Mouse (Mus musculus) lung, embryonic 14.5 days (tissue): ENCODE data around the gene Zc3hav1l. TPM values are rescaled to one million over a fixed set of nuclear protein-coding genes. Genes with fewer than 3 reads are reported as not detected.
A peak's percentile ranks its signal among the peaks of the same experiment; 100 is the strongest.

Experiments
- ATAC-seq: fragments of 200-750 bp; cut with Nextera tagmentation; 2 replicates; pipeline ENCODE4 v1.8.0; 2017; ENCODE audit warnings: mild to moderate bottlenecking, moderate TSS enrichment, moderate library complexity; ENCODE audit not compliant: insufficient read depth
- DNase-seq: peaks from one replicate; pipeline ENCODE4 v3.0.0-alpha.2; 2015
- H3K27ac ChIP-seq: fragments of 300-500 bp; sonication (generic); 2 replicates; pipeline ENCODE4 v1.5.1; 2014; ENCODE audit warnings: low read depth, mild to moderate bottlenecking, moderate library complexity
- H3K27me3 ChIP-seq: fragments of 300-500 bp; sonication (generic); 2 replicates; pipeline ENCODE4 v1.6.1; 2014; ENCODE audit warnings: low read length, control low read depth; ENCODE audit not compliant: insufficient read depth
- H3K36me3 ChIP-seq: fragments of 300-500 bp; sonication (generic); 2 replicates; pipeline ENCODE4 v1.6.1; 2014; ENCODE audit warnings: control low read depth; ENCODE audit not compliant: insufficient read depth
- H3K4me1 ChIP-seq: fragments of 300-500 bp; sonication (generic); 2 replicates; pipeline ENCODE4 v1.6.1; 2014; ENCODE audit warnings: antibody characterized with exemption, control low read depth; ENCODE audit not compliant: insufficient read depth
- H3K4me2 ChIP-seq: fragments of 300-500 bp; sonication (generic); 2 replicates; pipeline ENCODE4 v1.6.1; 2014; ENCODE audit warnings: mild to moderate bottlenecking
- H3K4me3 ChIP-seq: fragments of 300-500 bp; sonication (generic); 2 replicates; pipeline ENCODE4 v1.5.1; 2014; ENCODE audit warnings: low read depth, low read length
- H3K9ac ChIP-seq: fragments of 300-500 bp; sonication (generic); 2 replicates; pipeline ENCODE4 v1.6.1; 2014
- H3K9me3 ChIP-seq: fragments of 300-500 bp; sonication (generic); 2 replicates; pipeline ENCODE4 v1.6.1; 2016; ENCODE audit warnings: low read depth, low read length, control low read depth
- CTCF ChIP-seq: IDR thresholded peaks from 2 replicates; pipeline ENCODE4 v1.5.1; 2016; ENCODE audit warnings: antibody characterized with exemption, low read depth
- WGBS: fragments of 180-500 bp; shearing (Covaris S2); extraction: QIAGEN DNeasy Blood & Tissue Kit; methylation state at CpG from one replicate; pipeline ENCODE4 v1.1.7; 2014; 5-methylcytosine and 5-hydroxymethylcytosine counted together
- polyA plus RNA-seq: library from polyadenylated mRNA; unstranded; fragments of >200 nt; fragmentation: Nextera tagmentation; extraction: Ambion mirVana; gene quantifications from 2 replicates; pipeline ENCODE4 v1.2.1, GENCODE M21; 2014

Gene Zc3hav1l
- polyA plus RNA-seq, 1 experiment from 2014 or later: 14.2 TPM

GRCm38 (mm10) chr6:38316050-38316449 is 17.0 kb upstream of the Zc3hav1l start:
- TF ChIP-seq CTCF: no peak
- ATAC-seq: no peak
- DNase-seq: no peak
- 86% methylated on average over 4 of the region's 4 CpGs for WGBS
- Histone ChIP-seq H3K36me3 (no peaks in the 10 kb centered on the region), H3K4me1 (no peaks in the 10 kb centered on the region), H3K27me3 (no peaks in the 10 kb centered on the region), H3K9ac (no peak overlapping the region), H3K9me3 (no peaks in the 10 kb centered on the region), H3K4me2 (no peak overlapping the region), H3K27ac (no peak overlapping the region; the same call in 1 of the 2 replicates), H3K4me3 (no peak overlapping the region)

- Histone ChIP-seq H3K4me1 (no peaks in the 10 kb centered on the region), H3K4me3 (no peak overlapping the region), H3K9me3 (no peaks in the 10 kb centered on the region), H3K27ac (no peak overlapping the region), H3K36me3 (no peaks in the 10 kb centered on the region), H3K27me3 (no peaks in the 10 kb centered on the region), H3K9ac (no peak overlapping the region), H3K4me2 (no peak overlapping the region)
- ATAC-seq: no peak
- no peak for DNase-seq
- TF ChIP-seq CTCF: no peak
Measured at GRCm38 (mm10) chr6:38309741-38310140, 10.7 kb upstream of the Zc3hav1l start.

GRCm38 (mm10) chr6:38304981-38305380 is 5.9 kb upstream of the Zc3hav1l start:
- H3K4me2 ChIP-seq: no peak overlapping the region
- no peaks in the 10 kb centered on the region for H3K9me3 ChIP-seq
- no peaks in the 10 kb centered on the region for H3K27me3 ChIP-seq
- 0 out of 2 replicates have a peak, but pooled peaks have one; percentile 22 for TF ChIP-seq CTCF
- no peak overlapping the region for H3K27ac ChIP-seq
- DNase-seq (no peak), ATAC-seq (no peak)
- no peak overlapping the region for H3K9ac ChIP-seq
- 75% methylated on average over 3 of the region's 3 CpGs for WGBS
- H3K4me1 ChIP-seq: no peaks in the 10 kb centered on the region
- H3K4me3 ChIP-seq: no peak overlapping the region
- no peaks in the 10 kb centered on the region for H3K36me3 ChIP-seq

- 0 out of 2 replicates have a peak, but pooled peaks cover 4% of the 10 kb centered on the region for H3K4me1 ChIP-seq
- H3K27me3 ChIP-seq: no peaks in the 10 kb centered on the region
- no peaks in the 10 kb centered on the region for H3K9me3 ChIP-seq
- DNase-seq (peak; percentile 74), ATAC-seq (peak; percentile 37)
- peak overlapping the region; percentile 99 for H3K27ac ChIP-seq
- WGBS: under 1% methylated on average over 10 of the region's 10 CpGs
- no peak for TF ChIP-seq CTCF
- H3K4me3 ChIP-seq: peak overlapping the region; percentile 92
- peak overlapping the region; percentile 83 for H3K4me2 ChIP-seq
- H3K36me3 ChIP-seq: peaks cover 37% of the 10 kb centered on the region
- H3K9ac ChIP-seq: peak overlapping the region; percentile 96
Measured at GRCm38 (mm10) chr6:38298246-38298635, 818 bp downstream of the Zc3hav1l start.

GRCm38 (mm10) chr6:38297580-38298245 is 1.3 kb downstream of the Zc3hav1l start:
- Histone ChIP-seq H3K27me3 (no peaks in the 10 kb centered on the region), H3K4me3 (peak overlapping the region; percentile 92), H3K9me3 (no peaks in the 10 kb centered on the region), H3K4me1 (0 out of 2 replicates have a peak, but pooled peaks cover 4% of the 10 kb centered on the region), H3K27ac (peak overlapping the region; percentile 99), H3K4me2 (peak overlapping the region; percentile 83), H3K36me3 (peaks cover 42% of the 10 kb centered on the region), H3K9ac (peak overlapping the region; percentile 96)
- 23% methylated on average over 12 of the region's 12 CpGs for WGBS
- ATAC-seq (no peak), DNase-seq (no peak)
- no peak for TF ChIP-seq CTCF

- no peak for DNase-seq
- TF ChIP-seq CTCF: 0 out of 2 replicates have a peak, but pooled peaks have one; percentile 18
- ATAC-seq: no peak
- Histone ChIP-seq H3K9ac (no peak overlapping the region), H3K4me1 (0 out of 2 replicates have a peak, but pooled peaks cover 4% of the 10 kb centered on the region), H3K27me3 (no peaks in the 10 kb centered on the region), H3K9me3 (no peaks in the 10 kb centered on the region), H3K4me2 (no peak overlapping the region), H3K4me3 (no peak overlapping the region), H3K36me3 (peaks cover 83% of the 10 kb centered on the region), H3K27ac (no peak overlapping the region)
- 63% methylated on average over 3 of the region's 3 CpGs for WGBS
Measured at GRCm38 (mm10) chr6:38293708-38294107, 5.4 kb downstream of the Zc3hav1l start.

GRCm38 (mm10) chr6:38292871-38293646 is 6.0 kb downstream of the Zc3hav1l start:
- no peak for DNase-seq
- Histone ChIP-seq H3K36me3 (peaks cover 88% of the 10 kb centered on the region), H3K9ac (no peak overlapping the region), H3K9me3 (no peaks in the 10 kb centered on the region), H3K27me3 (no peaks in the 10 kb centered on the region), H3K27ac (no peak overlapping the region), H3K4me2 (no peak overlapping the region), H3K4me1 (0 out of 2 replicates have a peak, but pooled peaks cover 4% of the 10 kb centered on the region), H3K4me3 (no peak overlapping the region)
- WGBS: 63% methylated on average over 11 of the region's 11 CpGs
- no peak for TF ChIP-seq CTCF
- no peak for ATAC-seq
